Mouse (Mus musculus) hematopoietic stem cell, adult 5-6 weeks (primary cell): ENCODE data around the gene Dennd4a. TPM values are rescaled to one million over a fixed set of nuclear protein-coding genes. Genes with fewer than 3 reads are reported as not detected.

ENCODE experiments used
- ATAC-seq, 2 experiments: fragments of 125-278 bp in 1 of 2; replicated peaks in 1 of 2; 2 replicates each; pipeline ENCODE4 v1.8.0; 2016 to 2017; ENCODE audit warnings: inconsistent platforms in 2 of 2, mild to moderate bottlenecking in 2 of 2, moderate number of reproducible peaks in 2 of 2, low read depth in 1 of 2, moderate TSS enrichment in 1 of 2; ENCODE audit not compliant: low FRiP score in 2 of 2, poor library complexity in 2 of 2, severe bottlenecking in 2 of 2, insufficient read depth in 1 of 2, low TSS enrichment in 1 of 2
- total RNA-seq: library from RNA; stranded (forward); fragments of 172-1452, 232-1000 nt; gene quantifications from 2 replicates; pipeline ENCODE4 v1.2.3, GENCODE M21; 2017

The Dennd4a gene
- total RNA-seq, 1 experiment from 2014 or later: 75.6 TPM

DNA sequence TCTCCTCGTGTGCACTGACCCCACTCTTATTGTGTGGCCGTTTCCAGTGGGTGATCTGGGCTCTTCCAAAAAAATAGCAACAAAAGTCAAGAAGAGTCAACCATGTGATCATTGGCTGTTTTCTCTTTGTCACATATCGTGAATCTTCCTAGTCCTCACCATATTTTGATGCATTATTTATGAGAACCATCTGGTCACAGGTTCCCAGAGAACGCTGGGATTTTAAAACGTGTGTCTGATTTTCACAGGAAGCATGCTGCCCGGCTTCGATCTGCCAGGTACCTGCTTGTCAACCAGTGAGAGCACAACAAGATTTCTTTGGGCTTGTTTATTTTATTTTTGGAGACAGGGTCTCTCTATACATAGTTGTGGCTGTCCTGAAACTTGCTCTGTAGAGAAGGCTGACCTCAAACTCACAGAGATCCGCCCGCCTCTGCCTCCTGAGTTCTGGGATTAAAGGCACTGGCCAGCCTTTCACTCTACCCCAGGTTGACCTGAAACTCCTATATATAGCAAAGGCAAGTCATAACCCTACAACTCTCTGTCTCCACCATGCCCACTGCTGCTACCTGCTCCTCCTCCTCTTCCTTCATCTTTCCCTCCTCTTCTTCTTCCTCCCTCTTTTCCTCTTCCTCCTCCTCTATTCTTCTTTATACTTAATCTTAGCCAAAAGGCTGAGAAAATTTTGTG is 24.8 kb upstream of the Dennd4a start:
- no peak for ATAC-seq

GRCm38 (mm10) chr9:64788070-64788469 is 23.1 kb upstream of the Dennd4a start:
- no peak for ATAC-seq

DNA sequence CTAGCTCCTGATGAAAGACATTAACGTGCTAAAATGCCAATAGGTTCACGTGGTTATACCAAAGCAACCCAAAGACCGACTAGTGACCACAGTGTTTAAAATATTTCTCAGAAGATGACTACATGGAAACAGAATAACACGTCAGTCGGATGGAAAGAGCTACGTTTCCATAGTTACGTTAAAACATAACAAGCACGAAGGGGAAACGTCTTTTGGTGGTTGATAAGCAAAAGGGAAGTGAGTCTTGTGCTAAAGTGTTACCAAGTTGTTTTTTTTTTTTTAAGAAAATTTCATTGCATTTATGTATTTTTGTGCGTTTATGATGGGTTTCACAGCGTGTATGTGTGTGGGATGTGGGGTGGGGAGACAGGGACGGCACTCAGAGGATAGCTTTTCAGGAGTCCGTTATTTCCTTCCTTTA is 21.8 kb upstream of the Dennd4a start:
- ATAC-seq: peak; percentile 85 to 92

- no peak for ATAC-seq
Measured at GRCm38 (mm10) chr9:64789887-64790400, 21.2 kb upstream of the Dennd4a start.

DNA sequence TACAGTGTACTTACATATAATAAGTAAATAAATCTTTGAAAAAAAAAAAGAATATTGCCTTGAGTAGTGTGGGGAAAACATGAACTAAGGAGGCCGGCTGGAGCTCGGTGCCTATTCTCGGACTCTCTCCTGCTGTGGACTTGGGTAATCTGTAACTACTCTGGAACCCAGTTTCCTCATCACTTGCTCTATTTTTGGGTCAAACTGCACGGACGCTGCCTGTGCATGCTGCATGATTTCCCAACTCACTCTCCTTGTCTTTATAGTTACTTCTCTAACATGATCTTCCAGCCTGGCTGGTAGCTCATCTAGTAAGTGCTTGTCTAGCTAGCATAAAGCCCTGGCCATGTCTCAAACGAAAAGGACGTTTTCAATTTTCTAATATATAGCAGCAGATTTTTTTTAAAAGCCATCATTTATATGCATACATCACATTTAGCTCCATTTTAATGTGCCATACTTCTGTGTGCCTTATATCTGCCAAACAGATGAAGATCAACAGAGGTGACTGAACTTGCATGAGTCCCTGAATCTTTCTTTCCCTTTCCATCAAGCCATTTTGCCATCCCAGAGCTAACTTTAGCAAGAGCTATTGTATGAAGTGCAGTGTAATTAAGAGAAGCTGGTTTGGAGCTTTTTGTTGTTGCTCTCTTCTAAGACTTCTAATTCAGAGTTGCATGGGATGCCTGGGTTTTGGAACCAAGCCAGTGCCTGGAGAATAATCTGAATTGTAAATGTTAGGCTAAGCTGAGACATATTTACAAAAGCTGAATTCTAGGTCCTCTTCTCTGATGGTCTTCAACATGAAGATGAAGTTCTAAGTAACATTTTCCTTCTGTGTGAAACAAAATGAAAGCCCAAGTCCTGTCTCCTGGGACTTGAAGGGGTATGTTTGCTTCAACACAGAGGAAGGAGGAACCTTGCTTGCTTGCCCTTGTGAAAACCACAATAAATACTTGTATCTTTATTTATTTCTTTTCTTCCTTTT is 20.2 kb upstream of the Dennd4a start:
- ATAC-seq: no peak

GRCm38 (mm10) chr9:64791676-64792075 is 19.5 kb upstream of the Dennd4a start:
- ATAC-seq: no peak

DNA sequence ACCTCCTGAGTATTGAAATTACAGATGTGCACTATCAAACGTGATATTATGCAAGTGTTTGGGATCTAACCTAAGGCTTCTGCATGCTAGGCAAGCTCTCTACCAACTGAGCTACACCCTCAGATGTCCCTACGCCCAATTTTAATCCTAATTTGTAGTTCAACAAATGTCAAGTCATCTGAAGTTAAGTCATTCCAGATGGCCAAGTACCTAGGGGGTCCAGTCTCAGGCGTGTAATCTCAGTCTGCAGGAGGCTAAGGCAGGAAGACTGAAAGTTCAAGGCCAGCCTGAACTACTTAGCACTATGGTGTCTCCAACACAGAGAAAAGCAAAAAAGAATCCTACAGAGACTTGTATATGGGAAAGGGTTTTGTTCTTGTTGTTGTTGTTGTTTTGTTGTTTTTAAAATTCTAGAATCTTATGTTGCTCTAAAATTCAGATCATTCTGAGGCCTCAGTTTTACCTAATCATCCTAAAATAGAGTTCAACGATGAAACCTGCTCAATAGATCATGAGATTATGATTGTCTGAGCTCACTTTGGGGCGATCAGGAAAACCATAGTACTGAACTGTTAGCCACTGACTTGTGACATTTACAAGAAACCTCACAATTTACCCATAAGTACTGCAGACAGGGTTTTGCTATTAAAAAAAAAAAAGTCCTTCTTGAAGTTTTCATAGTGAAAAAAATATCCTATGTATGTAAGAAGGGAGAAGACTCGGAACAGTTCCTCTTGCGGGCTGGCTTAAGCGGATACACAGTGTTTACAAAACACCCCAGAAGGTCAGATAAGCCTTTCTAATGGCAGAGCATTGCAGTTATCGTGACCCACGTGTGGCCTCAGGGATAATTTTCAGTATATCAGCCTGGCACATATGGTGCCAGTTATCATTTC is 18.5 kb upstream of the Dennd4a start:
- peak; percentile 12 to 31; a peak in 2 of 4 replicates for ATAC-seq

- no peak for ATAC-seq
Measured at GRCm38 (mm10) chr9:64793275-64793590, 17.9 kb upstream of the Dennd4a start.

DNA sequence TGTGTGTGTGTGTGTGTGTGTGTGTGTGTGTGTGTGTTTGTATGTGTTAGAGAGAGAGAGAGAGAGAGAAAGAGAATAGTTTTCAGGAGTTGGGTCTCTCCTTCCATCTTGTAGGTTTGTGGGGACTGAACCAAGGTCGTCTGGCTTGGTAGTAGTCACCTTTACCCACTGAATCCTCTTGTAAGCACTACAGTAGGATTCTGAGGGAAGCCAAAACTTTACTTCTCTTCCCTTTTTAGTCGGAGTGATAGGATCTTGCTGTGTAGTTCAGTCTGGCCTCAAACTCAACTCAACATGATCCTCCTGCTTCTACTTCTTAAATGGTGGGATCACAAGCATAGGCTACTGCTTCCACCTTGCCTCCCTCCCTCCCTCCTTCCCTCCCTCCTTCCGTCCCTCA is 17.3 kb upstream of the Dennd4a start:
- ATAC-seq: no peak

DNA sequence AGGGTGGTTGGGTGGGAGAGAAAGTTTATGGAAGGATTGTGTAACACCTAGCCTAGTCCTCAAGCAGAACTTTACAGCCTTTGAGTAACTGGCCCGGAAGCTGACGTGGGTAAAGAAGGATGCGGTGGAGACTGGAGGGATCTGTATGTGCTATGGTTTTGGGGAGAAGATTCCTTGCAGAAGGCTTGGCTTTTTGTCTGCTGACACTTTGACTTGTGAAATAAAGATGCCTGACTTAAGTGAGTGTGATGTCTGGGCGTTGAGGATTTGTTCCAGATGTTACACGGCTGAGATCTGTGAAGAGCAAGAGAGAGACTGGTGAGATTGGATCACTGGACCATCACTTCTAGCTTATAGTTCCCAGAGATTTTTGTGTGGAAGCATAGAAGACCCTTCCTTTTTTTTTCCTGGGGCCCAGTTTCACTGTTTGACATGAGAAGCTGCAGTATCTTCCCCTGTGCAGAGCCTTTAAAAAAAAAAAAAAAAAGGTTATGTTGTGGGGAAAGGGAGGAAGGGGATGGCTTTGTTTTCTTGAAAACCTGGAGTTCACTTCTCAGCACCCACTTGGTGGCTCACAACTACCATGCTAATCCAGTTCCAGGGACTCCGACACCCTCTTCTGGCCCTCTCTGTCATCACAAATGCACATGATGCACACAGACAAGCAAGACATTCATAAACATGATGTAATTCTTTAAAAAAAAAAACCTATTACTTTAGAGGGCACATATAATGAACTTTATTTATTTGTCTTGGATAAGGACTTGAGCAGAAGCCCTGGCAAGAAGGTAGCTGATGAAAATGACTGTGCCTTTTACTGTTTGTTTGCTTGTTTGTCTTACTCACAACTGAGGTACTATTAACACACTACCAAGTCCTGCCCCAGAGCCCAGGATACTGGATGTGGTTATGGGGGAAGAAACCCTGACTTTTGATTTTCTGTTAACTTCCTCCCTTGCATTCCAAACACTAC is 16.4 kb upstream of the Dennd4a start:
- peak in 1 of 2 experiments; percentile 29; a peak in 1 of 4 replicates for ATAC-seq

GRCm38 (mm10) chr9:64795846-64796615 is 15.1 kb upstream of the Dennd4a start:
- no peak; a peak in 1 of 4 replicates for ATAC-seq

- ATAC-seq: no peak
Measured at GRCm38 (mm10) chr9:64797392-64797791, 13.7 kb upstream of the Dennd4a start.

- no peak for ATAC-seq
Measured at GRCm38 (mm10) chr9:64798099-64798498, 13.0 kb upstream of the Dennd4a start.

GRCm38 (mm10) chr9:64798859-64799258 is 12.3 kb upstream of the Dennd4a start:
- no peak for ATAC-seq

DNA sequence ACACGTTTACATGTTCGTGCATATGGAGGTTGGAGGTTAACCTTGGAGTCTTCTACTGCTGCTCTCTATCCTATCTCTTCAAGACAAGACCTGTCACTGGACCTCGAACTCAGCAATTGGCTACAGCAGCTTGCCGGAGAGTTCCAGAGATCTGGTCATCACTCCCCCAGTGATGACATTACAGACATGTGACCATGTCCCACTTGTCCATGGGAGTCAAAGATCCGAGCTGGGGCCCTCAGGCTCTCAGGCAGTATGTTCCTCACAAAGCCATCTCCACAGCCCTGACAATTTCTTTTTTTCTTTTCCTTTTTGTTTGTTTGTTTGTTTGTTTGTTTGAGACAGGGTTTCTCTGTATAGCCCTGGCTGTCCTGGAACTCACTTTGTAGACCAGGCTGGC is 11.6 kb upstream of the Dennd4a start:
- no peak for ATAC-seq

- no peak for ATAC-seq
Measured at GRCm38 (mm10) chr9:64802561-64802960, 8.6 kb upstream of the Dennd4a start.
